Comparison of ENCODE assay signal across 7 mouse cellular contexts in genomic region chr11:70225798-70226601, GRCm38 (mm10). TPM values are rescaled to one million over a fixed set of nuclear protein-coding genes. Genes with fewer than 3 reads are reported as not detected.
DNase-seq lines count a peak whose midpoint lies in the region; ATAC-seq and TF ChIP-seq lines count a peak whose summit lies in the region.

No protein-coding gene starts in this region.

- no peak for TF ChIP-seq CTCF in E14TG2a.4 (conservative IDR thresholded peaks at IDR 0.05; ENCODE audit: low read length)
- no peak for TF ChIP-seq CTCF in ES-Bruce4 (IDR thresholded peaks at IDR 0.05; ENCODE audit: low read depth, low read length)

- H3K4me1 ChIP-seq in E14TG2a.4 (replicated peaks; ENCODE audit: low read depth, low read length) (peaks cover 88% of the 10 kb centered on the region), ES-Bruce4 (ENCODE audit: control insufficient read depth, insufficient read depth, low read length) (peaks cover 5% of the 10 kb centered on the region)
- peaks cover 22 to 36% of the 10 kb centered on the region in 2 experiments for H3K4me1 ChIP-seq in heart, embryonic 14.5 days (ENCODE audit: control insufficient read depth in 2 of 2, insufficient read depth in 2 of 2, low read length in 2 of 2)
- H3K4me1 ChIP-seq in limb, embryonic 14.5 days (ENCODE audit: control insufficient read depth, insufficient read depth, low read length) = peaks cover 22% of the 10 kb centered on the region; the same call in 1 of the 2 replicates

- no peak for TF ChIP-seq EP300 in ES-Bruce4 (IDR thresholded peaks at IDR 0.05; ENCODE audit: insufficient read depth, low read depth, low read length)

- TF ChIP-seq POLR2A in ES-Bruce4 (IDR thresholded peaks at IDR 0.05; ENCODE audit: insufficient read depth, low read length) = no peak
- no peak for TF ChIP-seq POLR2A in limb, embryonic 14.5 days (IDR thresholded peaks at IDR 0.05; ENCODE audit: borderline replicate concordance, extremely low read depth, insufficient read depth, insufficient read length)

- no peak overlapping the region for H3K27ac ChIP-seq in ES-Bruce4 (ENCODE audit: insufficient read depth, low read length)
- peak overlapping the region; percentile 22 to 55 for H3K27ac ChIP-seq in heart, embryonic 14.5 days (replicated peaks in 1 of 2; ENCODE audit: control insufficient read depth in 1 of 2, insufficient read depth in 1 of 2, low read depth in 2 of 2, low read length in 2 of 2)
- H3K27ac ChIP-seq in limb, embryonic 14.5 days (replicated peaks; ENCODE audit: low read depth, low read length) = no peak overlapping the region

- no peak for DNase-seq in limb, embryonic 14.5 days (ENCODE audit: low spot score)
- DNase-seq in layer of hippocampus, adult 9-10 months (ENCODE audit: low spot score) = no peak
- DNase-seq in adrenal gland, adult 18-20 months (ENCODE audit: low spot score in 2 of 2) = no peak
- DNase-seq in gastrocnemius, adult 18-20 months (ENCODE audit: low spot score) = no peak

- 17% methylated on average over 27 of the region's 27 CpGs for WGBS in heart, embryonic 14.5 days
- WGBS in limb, embryonic 14.5 days = 20% methylated on average over 27 of the region's 27 CpGs

- H3K9ac ChIP-seq in ES-Bruce4 (ENCODE audit: low read depth, poor library complexity, severe bottlenecking) = no peak overlapping the region
- H3K9ac ChIP-seq in heart, embryonic 14.5 days (ENCODE audit: low read length) = peak overlapping the region; percentile 72
- H3K9ac ChIP-seq in limb, embryonic 14.5 days (ENCODE audit: low read depth, low read length, severe bottlenecking) = no peak overlapping the region

- H3K4me3 ChIP-seq in E14TG2a.4 (replicated peaks; ENCODE audit: low read length) (peak overlapping the region; percentile 66), ES-Bruce4 (ENCODE audit: low read depth, low read length) (peak overlapping the region; percentile 52)
- peak overlapping the region; percentile 20 to 45 for H3K4me3 ChIP-seq in heart, embryonic 14.5 days (ENCODE audit: control insufficient read depth in 1 of 2, insufficient read depth in 1 of 2, low read depth in 1 of 2, low read length in 2 of 2)
- H3K4me3 ChIP-seq in limb, embryonic 14.5 days (replicated peaks; ENCODE audit: low read length) = peak overlapping the region; percentile 25

- H3K9me3 ChIP-seq in E14TG2a.4 (ENCODE audit: low read length) (no peaks in the 10 kb centered on the region), ES-Bruce4 (replicated peaks; ENCODE audit: control insufficient read depth, insufficient read depth, low read length, poor library complexity, severe bottlenecking) (no peaks in the 10 kb centered on the region)
- no peaks in the 10 kb centered on the region for H3K9me3 ChIP-seq in heart, embryonic 14.5 days (ENCODE audit: control insufficient read depth, low read length)
- no peaks in the 10 kb centered on the region for H3K9me3 ChIP-seq in limb, embryonic 14.5 days (ENCODE audit: control insufficient read depth, low read length)

- H3K27me3 ChIP-seq in E14TG2a.4 (ENCODE audit: insufficient read depth, low read length) (peaks cover 73% of the 10 kb centered on the region), ES-Bruce4 (ENCODE audit: control insufficient read depth, insufficient read depth, low read length, poor library complexity, severe bottlenecking) (no peaks in the 10 kb centered on the region)
- H3K27me3 ChIP-seq in heart, embryonic 14.5 days (ENCODE audit: control insufficient read depth, insufficient read depth, low read length) = peaks cover 49% of the 10 kb centered on the region
- H3K27me3 ChIP-seq in limb, embryonic 14.5 days (ENCODE audit: control insufficient read depth, insufficient read depth, low read length) = peaks cover 55% of the 10 kb centered on the region

- H3K36me3 ChIP-seq in E14TG2a.4 (ENCODE audit: insufficient read depth, low read length) = peaks cover 25% of the 10 kb centered on the region
- 0 out of 2 replicates have a peak, but pooled peaks cover 3% of the 10 kb centered on the region for H3K36me3 ChIP-seq in ES-Bruce4 (ENCODE audit: control insufficient read depth, insufficient read depth, low read length, poor library complexity, severe bottlenecking)
- H3K36me3 ChIP-seq in heart, embryonic 14.5 days (ENCODE audit: control insufficient read depth, insufficient read depth, low read length) = peaks cover 8% of the 10 kb centered on the region; the same call in 1 of the 2 replicates
- H3K36me3 ChIP-seq in limb, embryonic 14.5 days (ENCODE audit: control insufficient read depth, insufficient read depth, low read length) = no peaks in the 10 kb centered on the region

- peak overlapping the region; percentile 53 for H3K4me2 ChIP-seq in heart, embryonic 14.5 days (ENCODE audit: low read length)
- peak overlapping the region; percentile 32 for H3K4me2 ChIP-seq in limb, embryonic 14.5 days (replicated peaks; ENCODE audit: low read depth, low read length, severe bottlenecking)

- ATAC-seq in heart, embryonic 14.5 days (ENCODE audit: insufficient number of reproducible peaks, insufficient read depth, low FRiP score, low read depth) = no peak
- no peak for ATAC-seq in limb, embryonic 14.5 days (ENCODE audit: low FRiP score, low read depth)

RNA-seq across cellular contexts. Expression of gene Bcl6b, which starts 3.6 kb away (rescaled TPM):
- 4.1 TPM in 2 replicates for polyA plus RNA-seq in ES-Bruce4 (2011; ENCODE audit: insufficient read depth, insufficient read length, low read depth, missing spikeins)
- polyA plus RNA-seq in heart, embryonic 14.5 days (2014; fragmentation: Nextera tagmentation; extraction: Ambion mirVana) = 18.7 and 22.4 TPM in 2 replicates
- 11.2 and 12.2 TPM in 2 replicates for polyA plus RNA-seq in limb, embryonic 14.5 days (2012; rRNA removed)
- polyA plus RNA-seq in limb, embryonic 14.5 days (2014; fragmentation: Nextera tagmentation; extraction: Ambion mirVana) = 11.7 and 12.2 TPM in 2 replicates
- 10 to 100 TPM in 1 of 2 experiments, 1 to 10 TPM in 1; 7.4 to 22.5 TPM for total RNA-seq in adrenal gland, adult 18-20 months (2021)
- 1 to 10 TPM in 1 of 2 experiments, under 1 TPM in 1; 0.82 to 5.1 TPM for total RNA-seq in gastrocnemius, adult 18-20 months (2021)

RNA-seq across cellular contexts. Expression of gene Slc16a13, which starts 5.1 kb away (rescaled TPM):
- 8.9 and 11.2 TPM in 2 replicates for polyA plus RNA-seq in ES-Bruce4 (2011; ENCODE audit: insufficient read depth, insufficient read length, low read depth, missing spikeins)
- polyA plus RNA-seq in heart, embryonic 14.5 days (2014; fragmentation: Nextera tagmentation; extraction: Ambion mirVana) = 4.9 and 6.4 TPM in 2 replicates
- polyA plus RNA-seq in limb, embryonic 14.5 days (2012; rRNA removed) = 9.3 and 11.1 TPM in 2 replicates
- polyA plus RNA-seq in limb, embryonic 14.5 days (2014; fragmentation: Nextera tagmentation; extraction: Ambion mirVana) = 9.2 and 9.6 TPM in 2 replicates
- 1 to 10 TPM; 2.4 to 2.9 TPM for total RNA-seq in adrenal gland, adult 18-20 months (2021)
- under 1 TPM; 0.14 to 0.50 TPM for total RNA-seq in gastrocnemius, adult 18-20 months (2021)

RNA-seq across cellular contexts. Expression of gene 0610010K14Rik, which starts 11.7 kb away (rescaled TPM):
- polyA plus RNA-seq in ES-Bruce4 (2011; ENCODE audit: insufficient read depth, insufficient read length, low read depth, missing spikeins) = 108 and 126 TPM in 2 replicates
- polyA plus RNA-seq in heart, embryonic 14.5 days (2014; fragmentation: Nextera tagmentation; extraction: Ambion mirVana) = 139 and 143 TPM in 2 replicates
- 167 and 171 TPM in 2 replicates for polyA plus RNA-seq in limb, embryonic 14.5 days (2012; rRNA removed)
- polyA plus RNA-seq in limb, embryonic 14.5 days (2014; fragmentation: Nextera tagmentation; extraction: Ambion mirVana) = 178 and 193 TPM in 2 replicates
- total RNA-seq in adrenal gland, adult 18-20 months (2021) = 10 to 100 TPM; 33.7 to 37.3 TPM
- 10 to 100 TPM; 30.3 to 30.7 TPM for total RNA-seq in gastrocnemius, adult 18-20 months (2021)

RNA-seq across cellular contexts. Expression of gene Slc16a11, which starts 13.4 kb away (rescaled TPM):
- polyA plus RNA-seq in ES-Bruce4 (2011; ENCODE audit: insufficient read depth, insufficient read length, low read depth, missing spikeins) = 2.0 and 3.5 TPM in 2 replicates
- polyA plus RNA-seq in heart, embryonic 14.5 days (2014; fragmentation: Nextera tagmentation; extraction: Ambion mirVana) = 0.16 and 0.18 TPM in 2 replicates
- 0.79 and 1.3 TPM in 2 replicates for polyA plus RNA-seq in limb, embryonic 14.5 days (2012; rRNA removed)
- 0.21 and 0.47 TPM in 2 replicates for polyA plus RNA-seq in limb, embryonic 14.5 days (2014; fragmentation: Nextera tagmentation; extraction: Ambion mirVana)
- total RNA-seq in adrenal gland, adult 18-20 months (2021) = 1 to 10 TPM in 1 of 2 experiments, under 1 TPM in 1; 0.53 to 1.1 TPM
- under 1 TPM in 1 of 2 experiments, not detected in 1; 0.50 TPM for total RNA-seq in gastrocnemius, adult 18-20 months (2021)

RNA-seq across cellular contexts. Expression of gene Gm21988, which starts 13.6 kb away (rescaled TPM):
- 0.55 and 0.65 TPM in 2 replicates for polyA plus RNA-seq in ES-Bruce4 (2011; ENCODE audit: insufficient read depth, insufficient read length, low read depth, missing spikeins)
- polyA plus RNA-seq in heart, embryonic 14.5 days (2014; fragmentation: Nextera tagmentation; extraction: Ambion mirVana) = 10.1 and 12.2 TPM in 2 replicates
- 15.1 and 15.7 TPM in 2 replicates for polyA plus RNA-seq in limb, embryonic 14.5 days (2012; rRNA removed)
- polyA plus RNA-seq in limb, embryonic 14.5 days (2014; fragmentation: Nextera tagmentation; extraction: Ambion mirVana) = 12.9 and 13.1 TPM in 2 replicates
- 1 to 10 TPM; 4.3 to 5.3 TPM for total RNA-seq in adrenal gland, adult 18-20 months (2021)
- 1 to 10 TPM; 3.2 to 3.3 TPM for total RNA-seq in gastrocnemius, adult 18-20 months (2021)

Comparison
In these comparisons a context has a peak if more than half of its experiments do, and no peak if none do; other contexts are left out.
1. H3K27ac ChIP-seq: peak in heart, embryonic 14.5 days (2 of 2); none in ES-Bruce4 (single experiment) and limb, embryonic 14.5 days (single experiment).
2. Peak in every context shown above with its lines, with median percentiles within 50 percentile points of each other: H3K4me3 ChIP-seq.